Mouse (Mus musculus): ENCODE measurements around the gene Adam10.

Gene Adam10

GRCm38 (mm10) chr9:70673656-70674055 is 5.1 kb upstream of the Adam10 start:
- no peak for DNase-seq (ENCODE audit: low spot score in 2 of 2)

DNA sequence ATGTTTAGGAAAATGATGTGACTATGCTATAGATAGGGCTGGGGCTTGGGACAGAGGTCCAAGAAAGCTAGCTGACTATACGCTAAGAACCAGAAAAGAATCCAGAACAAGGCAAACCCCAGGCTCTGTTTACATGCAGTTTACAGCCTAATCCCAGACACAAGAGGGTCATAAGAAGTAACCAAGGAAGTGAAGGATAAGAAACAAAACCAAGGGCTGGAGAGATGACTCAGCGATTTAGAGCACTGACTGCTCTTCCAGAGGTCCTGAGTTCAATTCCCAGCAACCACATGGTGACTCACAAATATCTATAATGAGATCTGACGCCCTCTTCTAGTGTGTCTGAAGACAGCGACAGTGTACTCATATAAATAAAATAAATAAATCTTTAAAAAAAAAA is 3.7 kb upstream of the Adam10 start:
- DNase-seq (ENCODE audit: low spot score in 2 of 2), result no peak

DNA sequence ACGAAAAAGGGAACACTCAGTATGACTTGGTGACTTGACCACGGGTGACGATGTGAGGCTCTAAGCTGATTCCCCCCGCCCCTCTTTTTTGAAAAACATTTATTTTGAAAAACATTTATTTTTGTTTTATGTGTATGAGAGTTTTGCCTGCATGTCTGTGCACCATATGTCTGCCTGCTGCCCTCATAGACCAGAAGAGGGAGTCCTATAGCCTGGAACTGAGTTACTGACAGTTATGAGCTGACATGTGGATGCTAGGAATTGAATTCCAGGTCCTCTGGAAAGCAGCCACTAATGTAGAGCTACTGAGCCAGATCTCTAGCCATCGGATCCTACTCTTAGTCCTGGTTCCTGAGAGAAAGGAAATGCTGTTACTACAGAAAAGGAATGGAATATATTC is 2.8 kb upstream of the Adam10 start:
- DNase-seq (ENCODE audit: low spot score in 2 of 2), result no peak

DNA sequence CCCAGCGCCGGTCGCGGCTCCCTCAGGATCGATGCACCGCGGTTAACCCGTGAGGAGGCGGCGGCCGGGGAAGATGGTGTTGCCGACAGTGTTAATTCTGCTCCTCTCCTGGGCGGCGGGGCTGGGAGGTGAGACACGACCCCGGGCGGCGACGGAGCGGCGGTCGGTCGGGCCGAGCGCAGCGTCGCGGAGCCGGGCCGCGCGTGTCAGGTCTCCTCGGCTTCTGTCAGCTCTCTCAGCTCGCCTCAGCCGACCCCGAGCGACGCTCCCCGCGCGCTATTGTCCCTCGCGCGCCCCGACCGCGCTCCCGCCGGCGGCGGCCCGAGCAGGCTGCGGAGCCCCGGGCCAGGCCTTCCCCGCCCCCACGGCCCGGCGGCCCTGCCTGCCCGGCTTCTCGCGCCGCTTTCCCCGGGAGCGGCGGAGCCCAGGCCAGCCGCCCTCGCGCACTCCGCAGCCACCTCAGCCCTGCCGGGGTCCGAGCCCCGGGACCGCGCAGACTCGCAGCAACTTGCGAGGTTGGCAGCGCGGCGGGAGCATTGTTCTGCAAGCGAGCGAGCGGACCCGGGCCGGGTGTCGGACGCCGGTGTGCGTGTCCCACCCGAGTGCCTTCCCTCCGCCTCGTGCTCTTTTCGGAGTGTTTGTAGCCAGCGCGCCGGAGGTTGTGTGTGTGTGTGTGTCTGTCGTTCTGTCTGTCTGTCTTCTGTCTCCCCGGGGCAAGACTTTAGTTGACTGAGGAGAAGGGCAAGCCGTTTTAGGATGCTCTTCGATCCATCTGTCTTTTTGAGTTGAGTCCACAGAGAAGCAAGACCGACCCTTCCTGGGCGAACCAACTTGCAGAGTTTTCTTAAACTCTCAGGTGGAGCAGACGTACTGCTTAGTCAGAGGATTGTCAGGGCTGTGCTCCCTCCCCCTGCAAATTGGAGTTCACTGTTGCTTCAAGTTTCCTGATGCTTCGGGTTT is 615 bp downstream of the Adam10 start:
- DNase-seq (ENCODE audit: low spot score in 2 of 2), result peak; percentile 43 to 55

GRCm38 (mm10) chr9:70682202-70682601 is 3.4 kb downstream of the Adam10 start:
- no peak for DNase-seq (ENCODE audit: low spot score in 2 of 2)

- DNase-seq (ENCODE audit: low spot score in 2 of 2), result no peak
These were observed 9.6 kb downstream of the Adam10 start for GRCm38 (mm10) chr9:70688301-70688968.

DNA sequence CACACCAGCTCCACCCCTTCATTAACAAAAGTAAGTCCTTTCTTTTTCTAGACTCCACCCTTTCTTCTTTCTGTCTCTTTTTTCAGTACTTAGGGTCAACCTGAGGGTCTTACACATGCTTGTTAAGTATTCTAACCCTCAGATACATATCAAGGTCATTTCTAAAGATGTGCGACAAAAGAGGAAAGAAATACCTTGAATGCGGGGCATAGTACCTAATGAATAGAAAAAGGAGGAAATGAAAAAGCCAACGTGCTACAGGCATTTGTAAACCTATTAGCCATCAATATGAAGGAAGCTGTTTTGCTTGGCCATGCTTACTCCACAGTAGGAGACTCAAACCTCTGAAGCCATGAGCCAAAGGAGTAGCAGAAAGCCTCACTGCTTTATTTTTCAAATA is 11.1 kb downstream of the Adam10 start:
- no peak for DNase-seq (ENCODE audit: low spot score in 2 of 2)

DNA sequence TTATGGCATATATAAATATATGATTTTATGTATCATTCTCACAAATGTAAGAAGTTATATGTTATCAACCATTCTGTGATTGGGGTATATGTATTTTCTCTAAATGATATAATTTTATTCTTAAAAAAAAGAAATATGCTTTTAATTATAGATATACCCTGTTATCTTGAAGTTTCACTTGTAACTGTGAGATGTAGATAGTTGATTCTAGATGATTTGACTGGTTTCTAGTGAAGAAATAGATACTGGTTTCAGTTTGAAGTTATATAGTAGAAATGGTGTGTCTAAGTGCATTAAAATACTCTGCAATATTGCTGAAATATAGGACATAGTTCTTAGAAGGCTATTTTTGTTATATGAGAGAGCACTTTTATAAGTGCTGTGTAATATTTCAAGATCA is 11.8 kb downstream of the Adam10 start:
- no peak for DNase-seq (ENCODE audit: low spot score in 2 of 2)

GRCm38 (mm10) chr9:70691772-70692693 is 13.2 kb downstream of the Adam10 start:
- no peak for DNase-seq (ENCODE audit: low spot score in 2 of 2)

DNA sequence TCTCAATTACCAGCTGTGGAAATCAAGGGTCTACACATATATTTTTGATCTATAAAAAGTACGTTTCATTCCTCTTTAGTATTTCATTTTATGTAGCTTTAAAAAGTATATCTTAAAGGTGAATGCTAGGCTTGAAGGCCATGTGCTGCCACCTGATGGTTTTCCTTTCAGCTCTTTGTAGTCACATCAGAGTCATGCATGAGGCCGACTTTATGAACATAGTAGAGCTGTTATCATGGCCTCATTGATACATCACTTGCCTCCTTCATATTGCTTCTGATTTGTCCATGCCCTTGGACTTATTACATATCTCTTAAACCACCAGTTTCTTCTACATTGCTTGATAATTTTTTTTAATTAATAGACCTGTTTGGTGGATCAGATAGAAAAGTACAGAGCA is 16.9 kb downstream of the Adam10 start:
- DNase-seq (ENCODE audit: low spot score in 2 of 2), result no peak

GRCm38 (mm10) chr9:70698090-70698489 is 19.3 kb downstream of the Adam10 start:
- no peak for DNase-seq (ENCODE audit: low spot score in 2 of 2)

- no peak for DNase-seq (ENCODE audit: low spot score in 2 of 2)
These were observed 24.9 kb downstream of the Adam10 start for GRCm38 (mm10) chr9:70703597-70704203.

GRCm38 (mm10) chr9:70706444-70706843 is 27.6 kb downstream of the Adam10 start:
- DNase-seq (ENCODE audit: low spot score in 2 of 2), result no peak

DNA sequence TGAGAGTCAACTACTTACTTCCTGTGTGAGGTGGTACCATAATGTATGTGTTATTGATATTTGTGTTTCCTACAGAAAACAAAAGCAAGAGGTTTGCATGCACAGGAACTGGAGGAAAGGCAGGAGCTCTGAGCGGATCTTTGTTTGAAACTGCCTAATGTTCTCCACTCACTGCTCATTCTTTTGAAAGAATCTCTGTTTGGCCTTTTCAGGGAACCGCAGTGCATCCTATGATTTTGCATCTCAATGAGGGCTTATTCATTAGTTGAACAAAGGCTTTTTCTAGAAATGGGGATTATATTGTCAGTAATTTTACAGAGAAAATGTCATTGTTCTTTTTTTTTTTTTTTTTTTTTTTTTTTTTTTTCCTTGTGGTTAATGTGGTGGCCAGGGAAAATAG is 50.7 kb downstream of the Adam10 start:
- no peak for DNase-seq (ENCODE audit: low spot score in 2 of 2)

GRCm38 (mm10) chr9:70731079-70731478 is 52.3 kb downstream of the Adam10 start:
- DNase-seq (ENCODE audit: low spot score in 2 of 2), result no peak

- peak; percentile 34 to 47 for DNase-seq (ENCODE audit: low spot score in 2 of 2)
These were observed 54.4 kb downstream of the Adam10 start for GRCm38 (mm10) chr9:70733208-70733607.

- no peak for DNase-seq (ENCODE audit: low spot score in 2 of 2)
These were observed 61.2 kb downstream of the Adam10 start for GRCm38 (mm10) chr9:70739998-70740397.

GRCm38 (mm10) chr9:70751504-70752222 is 72.9 kb downstream of the Adam10 start:
- no peak for DNase-seq (ENCODE audit: low spot score in 2 of 2)

- DNase-seq (ENCODE audit: low spot score in 2 of 2), result peak; percentile 54 to 57
These were observed 82.2 kb downstream of the Adam10 start for GRCm38 (mm10) chr9:70760974-70761373.

DNA sequence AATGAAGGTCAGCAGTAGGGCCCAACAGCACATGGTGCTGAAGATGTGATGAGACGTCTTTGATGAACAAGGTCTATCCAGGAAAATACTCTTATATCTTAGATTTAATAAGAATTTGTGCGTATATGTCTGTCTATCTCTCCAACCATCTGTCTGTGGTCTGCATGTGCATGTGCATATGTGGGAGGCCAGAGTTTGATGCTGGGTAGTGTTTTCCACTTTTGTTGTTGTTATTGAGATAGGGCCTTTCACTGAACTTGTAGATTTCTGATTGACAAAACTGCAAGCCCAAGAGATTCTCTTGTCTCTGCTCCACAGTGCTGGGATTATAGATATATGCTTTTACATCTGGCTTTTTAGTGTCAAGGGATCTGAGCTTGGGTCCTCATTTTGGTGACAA is 96.7 kb downstream of the Adam10 start:
- DNase-seq (ENCODE audit: low spot score in 2 of 2), result no peak

DNA sequence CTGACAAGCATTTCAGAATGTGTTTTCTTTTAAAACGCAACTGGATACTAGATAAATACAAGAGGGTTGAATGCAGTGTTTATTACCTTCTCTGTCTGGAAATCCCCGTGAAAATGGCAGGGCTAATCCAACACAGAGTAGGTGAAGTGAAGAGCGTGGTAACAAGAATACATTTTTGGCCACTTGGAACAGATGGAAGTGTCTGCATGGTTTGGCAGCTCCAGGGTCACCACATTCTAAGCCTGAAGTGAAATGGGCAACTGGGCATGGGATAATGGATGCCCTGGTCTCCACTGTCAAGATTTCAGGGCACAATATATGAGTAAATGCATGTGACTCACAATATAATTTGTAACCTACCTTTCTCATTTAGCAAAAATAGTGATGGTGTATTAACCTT is 103.4 kb downstream of the Adam10 start:
- no peak for DNase-seq (ENCODE audit: low spot score in 2 of 2)
